Mouse (Mus musculus) right cerebral cortex, postnatal 4 days (tissue): ENCODE data around the gene Klf15.

ENCODE experiments used
- DNase-seq: peaks from one replicate; pipeline ENCODE4 v3.0.0-alpha.2; 2022

The Klf15 gene

DNA sequence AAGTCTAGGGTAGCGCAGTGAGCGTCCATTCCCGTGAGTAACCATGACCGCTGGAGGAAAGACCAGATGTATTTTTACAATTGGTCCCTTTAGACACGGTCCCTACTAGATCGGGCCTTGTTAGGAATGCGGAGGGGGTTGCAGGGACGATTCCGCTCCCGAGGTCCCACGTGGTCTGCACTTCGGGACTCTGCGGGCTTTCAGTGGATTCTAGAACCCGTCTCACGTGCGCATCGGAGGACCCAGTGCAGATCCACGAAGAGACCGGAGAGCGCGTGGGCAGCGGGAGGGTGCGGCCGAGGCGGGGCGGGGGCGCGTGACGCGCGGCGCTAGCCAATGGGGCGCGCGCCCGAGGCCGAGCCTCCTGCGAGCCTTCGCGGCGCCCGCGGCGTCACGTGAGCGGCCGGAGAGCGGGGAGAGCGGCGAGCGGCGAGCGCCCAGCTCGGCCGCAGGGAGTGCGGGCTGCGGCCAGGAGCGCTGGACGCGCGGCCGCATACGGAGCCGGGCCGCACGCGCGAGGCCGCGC is at the start of gene Klf15:
TSS of gene Klf15 (plus strand) at position 396 of the 526 bp plus-strand sequence.
- peak; percentile 72 for DNase-seq

DNA sequence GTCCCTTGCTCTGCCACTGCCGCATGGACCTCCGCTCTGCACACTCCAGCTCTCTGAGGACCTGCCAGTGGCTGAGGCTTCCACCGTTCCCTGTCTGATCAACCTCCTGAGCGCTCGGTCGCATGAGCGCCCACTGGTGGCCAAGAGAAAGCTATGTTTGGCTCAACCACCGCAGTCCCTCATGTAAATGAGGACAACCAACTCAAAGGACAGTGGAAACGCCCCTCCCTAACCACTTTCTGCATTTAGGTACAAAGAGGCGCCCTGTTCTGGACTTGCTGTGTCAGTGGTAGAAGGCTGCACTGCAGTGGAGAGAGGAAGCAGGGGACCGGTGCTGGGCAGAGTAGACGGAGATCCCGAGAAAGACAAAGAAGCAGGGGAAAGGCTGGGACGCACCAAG is 39.8 kb upstream of the Klf15 start:
- peak; percentile 79 for DNase-seq

DNA sequence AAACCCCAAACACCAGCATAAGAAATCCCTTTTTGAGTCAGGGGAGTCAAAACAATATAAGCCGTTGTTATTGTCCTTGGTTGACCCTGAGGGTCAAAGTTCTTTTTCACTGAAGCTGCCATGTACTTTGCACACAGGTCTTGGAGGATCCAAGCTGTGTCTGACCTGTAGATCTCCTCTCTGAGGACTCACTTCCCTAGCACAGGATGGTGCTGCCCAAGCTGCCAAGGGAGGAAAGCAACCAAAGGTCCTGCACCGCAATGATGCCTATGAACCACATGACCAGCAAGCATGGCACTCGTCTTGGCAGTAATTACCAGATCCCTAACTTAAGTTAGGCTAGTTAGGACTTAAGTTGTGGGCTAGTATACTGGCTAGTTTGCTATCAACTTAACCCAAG is 37.0 kb upstream of the Klf15 start:
- no peak for DNase-seq

GRCm38 (mm10) chr6:90426003-90426402 is 36.4 kb upstream of the Klf15 start:
- DNase-seq, result no peak

GRCm38 (mm10) chr6:90428380-90428974 is 33.9 kb upstream of the Klf15 start, which contains the start of gene Cfap100:
Gene Cfap100 (minus strand): TSS chr6:90428797.
- DNase-seq, result peak; percentile 76

DNA sequence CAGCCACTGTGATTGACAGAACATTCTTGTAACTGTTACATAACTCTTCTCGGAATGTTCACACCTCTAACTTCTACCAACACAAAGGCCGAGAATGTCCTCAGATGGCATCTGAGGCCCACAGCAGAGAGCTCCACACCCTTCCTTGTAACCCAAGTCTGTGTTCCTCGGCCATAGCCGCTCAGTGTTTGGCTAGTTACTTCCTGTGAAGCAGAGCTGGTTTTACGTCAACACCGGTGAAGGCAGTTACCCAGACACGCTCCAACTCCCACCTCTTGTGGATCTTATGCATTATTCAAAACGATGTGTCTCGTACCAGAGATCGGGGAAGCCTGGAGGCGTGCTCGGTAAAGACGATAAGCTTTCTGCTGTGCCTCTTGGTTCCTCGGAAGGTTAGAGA is 32.5 kb upstream of the Klf15 start:
- no peak for DNase-seq

GRCm38 (mm10) chr6:90431487-90431886 is 30.9 kb upstream of the Klf15 start:
- DNase-seq, result peak; percentile 63

DNA sequence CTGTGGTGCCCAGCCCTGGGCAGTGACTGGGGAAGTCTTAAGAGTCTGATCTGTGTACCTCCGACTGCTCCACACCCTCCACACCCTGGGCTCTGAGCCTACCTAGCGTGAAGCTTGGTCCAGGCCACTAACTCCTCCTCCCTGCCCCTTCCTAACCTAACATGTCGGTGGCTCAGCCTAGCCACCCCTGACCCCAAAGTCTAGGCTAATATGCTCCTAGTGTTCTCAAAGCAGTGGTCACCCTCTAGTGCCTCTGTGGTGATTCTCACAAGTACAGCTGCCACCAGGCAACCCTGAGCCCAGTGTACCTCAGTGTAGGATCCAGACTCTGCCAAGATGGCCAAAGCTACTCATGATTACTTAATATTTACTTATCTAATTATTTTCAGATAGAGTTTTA is 27.7 kb upstream of the Klf15 start:
- no peak for DNase-seq

- DNase-seq, result peak; percentile 84
Measured at GRCm38 (mm10) chr6:90435195-90435618, 27.2 kb upstream of the Klf15 start.

GRCm38 (mm10) chr6:90436192-90436907 is 26.0 kb upstream of the Klf15 start:
- no peak for DNase-seq

- no peak for DNase-seq
Measured at GRCm38 (mm10) chr6:90437041-90437440, 25.3 kb upstream of the Klf15 start.

DNA sequence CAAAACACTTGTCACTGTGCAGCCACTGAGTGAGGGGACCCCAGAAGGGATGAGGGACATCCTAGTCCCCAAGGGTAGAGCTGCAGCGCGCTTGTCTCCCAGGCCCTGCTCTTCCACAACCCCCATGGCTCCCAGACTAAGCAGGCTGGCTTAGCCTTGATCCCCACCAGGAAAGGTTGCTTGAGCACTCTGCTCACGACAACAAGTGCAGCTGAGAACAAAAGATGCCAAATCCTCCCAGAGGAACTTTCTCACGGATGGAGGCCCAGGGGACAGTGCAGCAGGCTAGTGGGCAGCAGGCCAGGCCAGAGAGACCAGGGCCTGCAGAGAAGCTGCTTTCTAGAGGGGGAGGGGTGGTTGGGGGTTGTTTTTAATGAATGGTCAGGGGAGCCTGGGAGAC is 15.5 kb upstream of the Klf15 start:
- peak; percentile 58 for DNase-seq

DNA sequence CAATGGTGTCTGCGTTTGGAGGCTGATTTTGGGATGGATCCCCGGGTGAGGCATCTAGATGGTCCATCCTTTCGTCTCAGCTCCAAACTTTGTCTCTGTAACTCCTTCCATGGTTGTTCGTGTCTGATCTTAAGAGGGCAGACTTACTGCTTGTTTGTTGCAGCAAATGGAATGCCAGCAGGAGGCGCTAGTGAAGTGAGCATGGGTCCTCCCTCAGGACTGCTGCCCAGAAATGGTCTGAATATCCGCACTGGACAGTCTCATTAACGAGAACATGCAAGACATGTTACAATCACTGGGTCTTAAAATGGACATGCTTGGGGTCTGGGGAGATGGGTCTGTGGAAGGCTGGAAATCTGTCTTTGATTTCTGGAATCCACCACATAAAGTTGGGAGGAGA is 12.2 kb upstream of the Klf15 start:
- peak; percentile 84 for DNase-seq

DNA sequence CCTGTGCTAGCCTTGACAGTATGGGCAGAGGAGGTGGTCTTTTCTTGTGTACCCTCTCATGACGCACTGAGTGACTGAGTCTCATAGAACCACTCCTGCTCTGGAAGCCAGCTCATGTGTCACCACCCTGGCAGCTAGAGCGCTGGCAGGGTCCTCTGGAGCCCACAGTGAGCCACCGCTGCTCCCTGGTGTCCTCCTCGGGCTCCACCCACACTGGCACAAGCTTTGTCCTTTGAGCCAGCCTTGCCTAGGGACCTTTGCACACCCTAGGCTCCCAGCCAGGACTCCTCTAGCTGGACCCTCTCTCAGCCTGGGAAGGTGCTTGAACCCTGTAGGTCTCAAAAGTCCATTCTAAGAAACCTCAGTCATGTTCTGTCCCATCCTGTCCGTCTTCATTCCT is 11.7 kb upstream of the Klf15 start:
- DNase-seq, result peak; percentile 40

GRCm38 (mm10) chr6:90451512-90451911 is 10.9 kb upstream of the Klf15 start:
- no peak for DNase-seq

- no peak for DNase-seq
Measured at GRCm38 (mm10) chr6:90452603-90453002, 9.8 kb upstream of the Klf15 start.

GRCm38 (mm10) chr6:90453751-90454150 is 8.6 kb upstream of the Klf15 start:
- DNase-seq, result no peak

- DNase-seq, result no peak
Measured at GRCm38 (mm10) chr6:90457421-90457820, 5.0 kb upstream of the Klf15 start.

DNA sequence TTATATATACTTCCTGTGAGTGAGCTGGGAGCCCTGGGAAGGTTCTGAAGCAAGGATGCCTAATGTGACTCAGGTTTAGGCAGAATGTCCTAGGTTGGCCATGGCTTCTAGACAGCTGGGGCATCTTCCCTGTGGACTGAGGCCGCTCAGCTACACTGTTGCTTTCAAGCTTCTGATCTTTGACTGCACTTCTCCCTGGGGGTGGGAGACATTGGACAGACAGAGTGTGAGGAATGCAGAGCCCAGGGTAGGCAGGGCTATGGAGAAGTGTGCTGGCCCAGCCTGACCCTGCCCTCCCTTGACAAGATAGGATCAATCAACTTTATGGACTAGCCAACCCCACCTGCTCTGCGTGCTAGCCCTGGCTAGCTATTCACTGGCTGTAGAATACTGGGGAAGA is 1.2 kb upstream of the Klf15 start:
- DNase-seq, result no peak

GRCm38 (mm10) chr6:90461771-90462170 is 605 bp upstream of the Klf15 start:
- no peak for DNase-seq

- peak; percentile 33 for DNase-seq
Measured at GRCm38 (mm10) chr6:90462841-90463227, 458 bp downstream of the Klf15 start.

DNA sequence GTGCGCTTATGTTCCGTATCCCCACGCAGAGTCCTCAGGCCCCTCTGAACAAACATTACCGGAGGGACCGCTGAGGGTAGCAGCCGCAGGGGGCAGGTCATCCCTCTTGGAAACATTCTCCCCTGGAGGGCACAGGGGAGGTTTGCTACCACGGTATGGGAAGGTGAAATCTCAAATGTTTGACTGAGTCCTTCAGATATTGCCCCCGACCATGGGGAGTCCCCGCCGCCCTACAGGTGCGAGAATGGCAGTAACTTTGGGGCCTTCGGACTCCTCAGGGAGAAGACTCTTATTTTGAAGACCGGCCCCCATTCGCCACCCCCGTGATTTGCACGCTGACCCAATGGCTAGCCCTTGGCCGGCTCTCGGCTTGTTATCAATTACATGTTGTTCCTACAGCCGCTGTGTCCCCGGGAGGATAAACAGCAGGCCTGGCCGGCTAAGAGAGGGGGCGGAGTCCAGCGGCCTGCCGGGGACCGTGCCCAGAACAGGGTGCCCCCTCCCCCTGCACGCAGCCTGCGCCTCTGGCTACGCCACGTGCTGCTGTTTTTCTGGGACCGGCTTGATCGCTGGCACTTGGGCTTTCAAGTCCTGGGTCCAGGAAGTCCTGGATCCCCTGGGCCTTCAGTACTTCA is 969 bp downstream of the Klf15 start:
- DNase-seq, result peak; percentile 67

GRCm38 (mm10) chr6:90463890-90464421 is 1.6 kb downstream of the Klf15 start:
- no peak for DNase-seq
